Mouse (Mus musculus): ENCODE measurements around the gene Cdc42se1. TPM values are rescaled to one million over a fixed set of nuclear protein-coding genes. Genes with fewer than 3 reads are reported as not detected.

Cdc42se1 gene
- polyA plus RNA-seq (2015; fragmentation: Nextera tagmentation; extraction: Ambion mirVana) = 43.9 and 50.1 TPM in 2 replicates

GRCm38 (mm10) chr3:95228148-95228893 is at the start of gene Cdc42se1:
Gene Cdc42se1 (plus strand): TSS chr3:95228732.
- WGBS (ENCODE audit: insufficient replicate concordance) = under 1% methylated on average over 64 of the region's 64 CpGs
- peak within 1 kb of the TSS; percentile 85 for H3K4me3 ChIP-seq (replicated peaks)
- peak within 1 kb of the TSS; percentile 93 for H3K27ac ChIP-seq
- peak; percentile 84 for DNase-seq
- peaks cover 57% of the 10 kb centered on the region for H3K4me1 ChIP-seq (replicated peaks)
- H3K4me2 ChIP-seq = peak within 1 kb of the TSS; percentile 97
- peak within 1 kb of the TSS; percentile 96 for H3K9ac ChIP-seq
- H3K9me3 ChIP-seq (replicated peaks) = no peaks in the 10 kb centered on the region
- peaks cover 37% of the 10 kb centered on the region for H3K36me3 ChIP-seq
- peak; percentile 88 for ATAC-seq (ENCODE audit: low read depth)
- H3K27me3 ChIP-seq = no peaks in the 10 kb centered on the region

GRCm38 (mm10) chr3:95178948-95179347 is 49.6 kb upstream of the Cdc42se1 start:
- Histone ChIP-seq H3K36me3 (peaks cover 17% of the 10 kb centered on the region), H3K9me3 (replicated peaks) (no peaks in the 10 kb centered on the region), H3K4me2 (no peak overlapping the region), H3K4me1 (replicated peaks) (peaks cover 2% of the 10 kb centered on the region), H3K27ac (no peak overlapping the region), H3K9ac (no peak overlapping the region), H3K27me3 (peaks cover 31% of the 10 kb centered on the region), H3K4me3 (replicated peaks) (no peak overlapping the region)
- DNase-seq = no peak
- ATAC-seq (ENCODE audit: low read depth) = no peak
- 73% methylated on average over 5 of the region's 5 CpGs for WGBS (ENCODE audit: insufficient replicate concordance)

DNA sequence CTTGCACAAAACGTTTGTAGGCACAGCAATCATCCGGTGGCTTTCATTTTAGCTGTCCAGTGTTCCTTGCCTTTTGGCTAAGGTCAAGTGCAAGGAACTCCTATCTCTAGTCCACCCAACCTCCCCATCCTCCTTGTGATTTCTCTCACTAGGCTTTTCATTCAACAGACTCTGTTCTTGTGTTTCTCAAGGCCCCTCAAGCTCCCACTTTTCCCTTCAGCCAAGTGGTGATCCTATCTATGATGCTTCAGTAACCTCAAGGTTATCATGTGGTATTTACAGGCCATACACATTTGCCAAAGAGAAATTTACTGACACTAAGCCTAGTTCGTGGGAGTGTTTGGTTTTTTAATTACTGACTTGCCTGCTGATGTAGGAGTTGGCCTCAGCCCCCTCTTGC is 48.6 kb upstream of the Cdc42se1 start:
- no peak overlapping the region for H3K4me2 ChIP-seq
- no peak overlapping the region for H3K4me3 ChIP-seq (replicated peaks)
- H3K27me3 ChIP-seq = peaks cover 21% of the 10 kb centered on the region
- DNase-seq (no peak), ATAC-seq (ENCODE audit: low read depth) (no peak)
- H3K36me3 ChIP-seq = peaks cover 27% of the 10 kb centered on the region
- WGBS (ENCODE audit: insufficient replicate concordance) = 51% methylated on average over 3 of the region's 3 CpGs
- H3K27ac ChIP-seq = no peak overlapping the region; the same call in 1 of the 2 replicates
- H3K4me1 ChIP-seq (replicated peaks) = no peaks in the 10 kb centered on the region
- no peak overlapping the region for H3K9ac ChIP-seq
- H3K9me3 ChIP-seq (replicated peaks) = no peaks in the 10 kb centered on the region

- Histone ChIP-seq H3K27me3 (peaks cover 6% of the 10 kb centered on the region; the same call in 1 of the 2 replicates), H3K27ac (no peak overlapping the region), H3K36me3 (peaks cover 45% of the 10 kb centered on the region), H3K4me2 (no peak overlapping the region), H3K9me3 (replicated peaks) (no peaks in the 10 kb centered on the region), H3K4me1 (replicated peaks) (no peaks in the 10 kb centered on the region), H3K9ac (no peak overlapping the region), H3K4me3 (replicated peaks) (no peak overlapping the region)
- 48% methylated on average over 1 of the region's 1 CpGs for WGBS (ENCODE audit: insufficient replicate concordance)
- DNase-seq (no peak), ATAC-seq (ENCODE audit: low read depth) (no peak)
Measured at GRCm38 (mm10) chr3:95181841-95182240, 46.7 kb upstream of the Cdc42se1 start.

DNA sequence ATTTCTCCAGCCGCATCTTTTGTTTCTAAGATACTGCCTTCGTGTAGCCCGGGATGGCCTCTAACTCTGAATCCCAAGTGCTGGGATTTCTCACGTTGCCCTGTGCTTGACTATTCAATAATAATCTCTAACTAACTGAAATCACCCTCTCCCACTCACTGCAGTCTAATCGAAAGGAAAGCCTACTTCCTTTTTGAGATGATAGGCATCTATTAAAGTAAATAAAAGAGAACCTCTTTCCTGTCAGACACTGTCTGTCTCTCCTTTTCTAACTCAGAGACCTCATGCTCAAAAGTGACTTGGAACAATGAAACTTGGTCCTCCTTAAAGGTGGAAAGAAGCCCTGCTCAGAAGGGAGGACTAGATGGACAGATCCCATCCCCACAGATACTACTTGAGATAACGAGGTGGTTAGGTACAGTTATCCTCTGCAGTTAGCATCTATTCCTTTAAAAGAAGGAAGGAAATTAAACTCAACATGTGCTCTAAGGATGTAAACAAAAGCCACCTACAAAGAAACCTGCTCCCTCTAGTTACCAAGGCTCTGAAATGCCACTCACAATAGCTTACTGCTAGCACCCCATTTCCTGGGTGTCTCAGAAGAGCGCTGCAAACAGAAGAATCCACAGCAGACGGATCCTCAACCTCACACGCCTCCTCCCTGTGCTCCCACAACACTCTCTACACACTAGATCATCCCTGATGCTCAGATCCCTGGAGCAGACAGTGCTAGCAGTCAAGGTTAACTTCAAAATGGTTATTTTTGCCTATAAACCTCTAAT is 43.5 kb upstream of the Cdc42se1 start:
- no peak for DNase-seq
- Histone ChIP-seq H3K4me2 (no peak overlapping the region), H3K27me3 (no peaks in the 10 kb centered on the region), H3K4me3 (replicated peaks) (no peak overlapping the region), H3K4me1 (replicated peaks) (no peaks in the 10 kb centered on the region), H3K9me3 (replicated peaks) (no peaks in the 10 kb centered on the region), H3K27ac (no peak overlapping the region), H3K9ac (no peak overlapping the region), H3K36me3 (peaks cover 76% of the 10 kb centered on the region)
- 80% methylated on average over 9 of the region's 9 CpGs for WGBS (ENCODE audit: insufficient replicate concordance)
- ATAC-seq (ENCODE audit: low read depth) = no peak

DNA sequence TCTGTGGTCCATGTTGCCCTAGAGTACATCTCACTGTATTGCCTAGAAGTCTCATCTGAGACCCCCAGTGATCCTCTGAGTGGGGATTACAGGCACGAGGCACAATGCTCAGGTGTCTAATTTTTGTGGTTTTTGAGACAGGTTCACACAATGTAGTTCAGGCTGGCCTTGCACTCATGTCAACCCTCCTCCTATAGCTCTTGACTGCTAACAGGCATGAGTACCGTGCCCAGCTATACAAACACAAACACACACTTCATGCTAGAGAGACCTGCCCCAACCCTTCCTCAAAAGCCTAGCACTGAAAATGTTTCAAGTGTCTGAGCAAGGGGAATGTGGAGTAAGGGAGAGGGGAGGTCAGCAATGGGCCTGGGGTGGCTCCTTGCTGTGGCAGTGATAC is 42.4 kb upstream of the Cdc42se1 start:
- no peak for ATAC-seq (ENCODE audit: low read depth)
- no peaks in the 10 kb centered on the region for H3K9me3 ChIP-seq (replicated peaks)
- H3K4me1 ChIP-seq (replicated peaks) = no peaks in the 10 kb centered on the region
- peaks cover 88% of the 10 kb centered on the region for H3K36me3 ChIP-seq
- H3K27ac ChIP-seq = no peak overlapping the region
- no peaks in the 10 kb centered on the region for H3K27me3 ChIP-seq
- no peak for DNase-seq
- no peak overlapping the region for H3K4me2 ChIP-seq
- H3K9ac ChIP-seq = no peak overlapping the region
- WGBS (ENCODE audit: insufficient replicate concordance) = 80% methylated on average over 2 of the region's 2 CpGs
- H3K4me3 ChIP-seq (replicated peaks) = no peak overlapping the region

DNA sequence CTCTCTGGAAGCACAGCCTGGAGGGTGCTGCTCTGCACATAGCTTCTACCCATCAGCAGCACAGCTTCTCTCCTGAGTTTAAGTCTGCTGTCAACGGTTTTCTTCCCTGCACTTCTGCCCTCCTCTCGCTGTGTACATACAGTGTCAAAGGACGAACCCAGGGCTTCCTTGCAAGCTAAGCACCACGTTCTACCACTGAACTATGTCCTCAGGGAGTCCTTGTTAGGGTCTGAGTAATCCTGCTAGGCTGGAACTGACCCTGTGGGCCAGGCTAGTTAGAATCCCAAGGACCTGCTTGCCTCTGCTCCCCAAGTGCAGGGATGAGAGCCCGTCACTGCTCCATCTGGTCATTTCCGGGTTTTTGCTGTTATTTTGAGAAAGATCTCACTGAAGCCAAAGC is 41.6 kb upstream of the Cdc42se1 start:
- H3K27me3 ChIP-seq = no peaks in the 10 kb centered on the region
- no peak for DNase-seq
- ATAC-seq (ENCODE audit: low read depth) = no peak
- H3K4me3 ChIP-seq (replicated peaks) = no peak overlapping the region
- H3K4me2 ChIP-seq = no peak overlapping the region
- H3K9ac ChIP-seq = no peak overlapping the region
- H3K36me3 ChIP-seq = peaks cover 94% of the 10 kb centered on the region
- H3K27ac ChIP-seq = no peak overlapping the region
- H3K4me1 ChIP-seq (replicated peaks) = no peaks in the 10 kb centered on the region
- H3K9me3 ChIP-seq (replicated peaks) = no peaks in the 10 kb centered on the region
- WGBS (ENCODE audit: insufficient replicate concordance) = 83% methylated on average over 6 of the region's 6 CpGs

DNA sequence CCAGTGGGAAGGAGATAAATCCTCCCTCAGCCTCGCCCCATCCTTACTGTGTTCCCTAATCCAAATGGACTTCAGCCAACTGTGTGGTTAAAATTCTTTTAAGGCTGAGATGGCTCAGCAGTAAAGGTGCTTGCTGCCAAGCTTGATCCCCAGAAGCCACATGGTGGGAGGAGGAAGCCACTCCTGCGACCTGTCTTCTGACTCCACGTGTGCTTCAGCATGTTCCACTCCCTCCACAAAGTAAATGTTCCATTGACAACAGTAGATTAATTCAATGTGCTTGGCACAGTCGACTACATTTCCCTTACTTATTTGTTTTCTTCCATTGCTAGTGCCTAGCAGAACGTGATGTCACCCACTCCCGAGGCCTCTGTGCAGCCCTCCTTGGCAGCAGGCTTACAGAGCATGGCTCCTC is 33.8 kb upstream of the Cdc42se1 start:
- 0 out of 2 replicates have a peak, but pooled peaks cover 3% of the 10 kb centered on the region for H3K4me1 ChIP-seq (replicated peaks)
- ATAC-seq (ENCODE audit: low read depth) = no peak
- DNase-seq = no peak
- H3K9ac ChIP-seq = no peak overlapping the region
- no peaks in the 10 kb centered on the region for H3K27me3 ChIP-seq
- no peak overlapping the region for H3K4me3 ChIP-seq (replicated peaks)
- H3K4me2 ChIP-seq = no peak overlapping the region
- H3K9me3 ChIP-seq (replicated peaks) = no peaks in the 10 kb centered on the region
- peaks cover 92% of the 10 kb centered on the region for H3K36me3 ChIP-seq
- WGBS (ENCODE audit: insufficient replicate concordance) = 77% methylated on average over 6 of the region's 6 CpGs
- H3K27ac ChIP-seq = no peak overlapping the region

DNA sequence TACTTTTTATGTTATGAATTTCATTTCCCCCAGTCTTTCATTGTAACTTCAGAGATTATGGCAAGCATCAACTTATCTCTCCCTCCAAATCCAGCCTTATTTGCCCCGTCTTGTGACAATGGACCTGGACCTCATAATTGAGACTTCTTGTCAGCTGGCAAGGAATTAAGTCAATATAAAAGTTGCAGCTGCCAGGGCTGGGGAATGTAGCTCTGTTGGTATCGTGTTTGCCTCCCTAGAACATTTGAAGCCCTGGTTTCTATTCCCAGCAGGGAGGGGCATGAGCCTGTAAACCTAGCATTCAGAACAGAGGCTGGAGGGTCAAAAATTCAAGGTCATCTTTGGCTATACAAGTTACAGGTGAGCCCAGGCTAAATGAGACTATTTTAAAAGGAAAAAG is 32.8 kb upstream of the Cdc42se1 start:
- no peaks in the 10 kb centered on the region for H3K9me3 ChIP-seq (replicated peaks)
- no peak overlapping the region for H3K4me2 ChIP-seq
- H3K36me3 ChIP-seq = peaks cover 92% of the 10 kb centered on the region
- no peak overlapping the region for H3K27ac ChIP-seq
- DNase-seq (no peak), ATAC-seq (ENCODE audit: low read depth) (no peak)
- WGBS (ENCODE audit: insufficient replicate concordance) = 82% methylated on average over 2 of the region's 2 CpGs
- no peak overlapping the region for H3K4me3 ChIP-seq (replicated peaks)
- no peaks in the 10 kb centered on the region for H3K27me3 ChIP-seq
- no peak overlapping the region for H3K9ac ChIP-seq
- 0 out of 2 replicates have a peak, but pooled peaks cover 3% of the 10 kb centered on the region for H3K4me1 ChIP-seq (replicated peaks)

DNA sequence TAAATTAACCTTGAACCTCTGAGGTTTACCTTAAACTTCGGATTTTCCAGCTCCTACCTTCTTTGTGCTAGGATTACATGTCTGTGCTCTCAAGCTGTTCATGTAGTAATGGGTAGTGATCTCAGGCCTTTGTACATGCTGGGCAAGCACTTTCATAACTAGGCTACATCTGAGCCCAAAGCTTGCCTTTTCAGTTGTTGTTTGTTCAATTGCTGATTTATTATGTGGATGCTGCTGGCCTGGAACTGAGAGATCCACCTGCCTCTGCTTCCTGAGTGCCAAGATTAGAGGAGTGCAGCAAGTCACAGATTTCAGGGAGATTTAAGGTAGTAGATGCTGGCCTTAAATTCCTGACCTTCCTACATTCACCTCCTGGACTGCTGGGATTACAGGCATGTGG is 29.4 kb upstream of the Cdc42se1 start:
- H3K9ac ChIP-seq = no peak overlapping the region
- no peak for ATAC-seq (ENCODE audit: low read depth)

DNA sequence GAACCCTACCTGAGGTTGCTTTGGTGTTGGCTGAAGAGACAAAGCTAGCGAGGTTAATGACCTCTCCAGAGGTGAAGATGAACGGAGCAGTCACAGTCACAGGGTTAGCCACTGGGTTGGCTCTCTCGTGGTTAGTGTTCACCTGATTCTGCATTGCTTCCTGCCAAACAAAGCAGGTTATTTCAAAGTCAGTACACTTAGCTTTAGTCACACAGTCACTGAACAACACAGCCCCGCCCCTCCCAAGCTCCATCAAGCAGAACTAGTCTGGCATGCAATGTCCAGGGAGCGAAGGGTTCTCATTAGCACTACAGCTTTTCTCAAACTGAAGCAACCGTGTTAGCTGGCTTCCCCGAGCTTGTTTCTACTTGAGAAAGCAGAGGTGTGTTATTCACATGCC is 28.4 kb upstream of the Cdc42se1 start:
- Histone ChIP-seq H3K27ac (no peak overlapping the region), H3K4me1 (replicated peaks) (no peaks in the 10 kb centered on the region), H3K4me3 (replicated peaks) (no peak overlapping the region), H3K27me3 (no peaks in the 10 kb centered on the region), H3K4me2 (no peak overlapping the region), H3K9ac (no peak overlapping the region), H3K9me3 (replicated peaks) (no peaks in the 10 kb centered on the region), H3K36me3 (peaks cover 97% of the 10 kb centered on the region)
- no peak for DNase-seq
- 86% methylated on average over 7 of the region's 7 CpGs for WGBS (ENCODE audit: insufficient replicate concordance)
- no peak for ATAC-seq (ENCODE audit: low read depth)

More for the DNA sequence above, 29.4 kb upstream of the Cdc42se1 start:
- WGBS (ENCODE audit: insufficient replicate concordance) = 66% methylated on average over 1 of the region's 1 CpGs
- Histone ChIP-seq H3K36me3 (peaks cover 97% of the 10 kb centered on the region), H3K9me3 (replicated peaks) (no peaks in the 10 kb centered on the region), H3K4me1 (replicated peaks) (0 out of 2 replicates have a peak, but pooled peaks cover 3% of the 10 kb centered on the region), H3K4me3 (replicated peaks) (no peak overlapping the region), H3K27ac (no peak overlapping the region), H3K4me2 (no peak overlapping the region), H3K27me3 (no peaks in the 10 kb centered on the region)
- DNase-seq = no peak

Data from liver, embryonic 13.5 days (tissue).